Mouse (Mus musculus): ENCODE results near the gene Fbxo42. TPM values are rescaled to one million over a fixed set of nuclear protein-coding genes. Genes with fewer than 3 reads are reported as not detected.
A peak's percentile ranks its signal among the peaks of the same experiment; 100 is the strongest.
"Not testable (repeated sequence)": the region's sequence is repeated elsewhere in the genome, so short reads cannot be mapped to it uniquely, and the experiment has no call there.

Fbxo42 gene
- total and polyA plus RNA-seq, 3 experiments, result 11.2 to 260 (median 23.1) TPM

DNA sequence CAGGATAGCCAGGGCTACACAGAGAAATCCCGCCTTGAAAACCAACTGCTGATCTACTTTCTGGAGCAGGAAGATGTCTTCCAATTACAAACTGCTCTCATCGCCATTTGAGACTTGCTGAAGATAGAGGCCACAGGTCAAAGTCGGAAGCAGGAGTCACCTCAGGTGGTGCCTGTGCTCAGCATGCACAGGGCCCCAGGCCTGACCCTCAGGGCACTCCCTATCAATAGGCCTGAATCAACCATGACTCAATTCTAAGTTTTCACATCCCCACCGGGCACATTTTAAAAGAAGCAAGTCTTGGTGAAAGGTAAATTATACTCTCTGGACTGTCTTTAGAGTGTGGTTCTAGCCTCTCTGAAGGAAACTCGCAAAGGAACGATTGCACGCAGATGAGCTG lies 11.6 kb upstream of the Fbxo42 start:
- Histone ChIP-seq H3K9ac (ENCODE audit: control insufficient read depth, low read depth, low read length, poor library complexity, severe bottlenecking) (no peak overlapping the region), H3K79me2 (ENCODE audit: control insufficient read depth, insufficient read depth, low read length, poor library complexity) (peaks cover 73% of the 10 kb centered on the region), H3K27me3 (ENCODE audit: control insufficient read depth in 1 of 2, insufficient read depth in 2 of 2, low read length in 2 of 2) (no peaks in the 10 kb centered on the region), H3K36me3 (ENCODE audit: control insufficient read depth in 1 of 2, insufficient read depth in 2 of 2, low read length in 2 of 2) (peaks cover 0 to 10% of the 10 kb centered on the region in 2 experiments), H3K4me1 (ENCODE audit: control insufficient read depth in 1 of 2, insufficient read depth in 2 of 2, low read length in 2 of 2) (peaks cover 0 to 11% of the 10 kb centered on the region in 2 experiments; a peak in 2 of 4 replicates), H3K9me3 (replicated peaks; ENCODE audit: insufficient read depth, low read length) (no peaks in the 10 kb centered on the region), H3K27ac (ENCODE audit: control insufficient read depth, low read depth, low read length) (no peak overlapping the region), H3K4me3 (ENCODE audit: control insufficient read depth in 1 of 2, insufficient read depth in 1 of 2, low read depth in 2 of 2, low read length in 2 of 2) (no peak overlapping the region)
- no peak for DNase-seq (ENCODE audit: low read depth, low spot score)
- TF ChIP-seq MAZ (IDR thresholded peaks at IDR 0.05; ENCODE audit: low read depth, low read length), result no peak
- TF ChIP-seq JUND (IDR thresholded peaks at IDR 0.05; ENCODE audit: low read depth, low read length), result no peak
- no peak for TF ChIP-seq SMC3 (IDR thresholded peaks at IDR 0.05; ENCODE audit: low read depth, low read length)
- no peak for TF ChIP-seq RAD21 (IDR thresholded peaks at IDR 0.05; ENCODE audit: low read depth, low read length)
- no peak for TF ChIP-seq MYC (IDR thresholded peaks at IDR 0.05; ENCODE audit: low read depth, low read length)
- no peak for TF ChIP-seq NELFE (IDR thresholded peaks at IDR 0.05; ENCODE audit: low read depth, low read length)
- TF ChIP-seq POLR2AphosphoS2 (IDR thresholded peaks at IDR 0.05; ENCODE audit: low read length), result no peak
- TF ChIP-seq CHD2 (IDR thresholded peaks at IDR 0.05; ENCODE audit: low read length), result no peak
- TF ChIP-seq GABPA (IDR thresholded peaks at IDR 0.05; ENCODE audit: low read depth, low read length), result no peak
- no peak for TF ChIP-seq TAL1 (IDR thresholded peaks at IDR 0.05; ENCODE audit: low read length)
- no peak for TF ChIP-seq BHLHE40 (IDR thresholded peaks at IDR 0.05; ENCODE audit: borderline replicate concordance, low read depth, low read length)
- TF ChIP-seq KAT2A (conservative IDR thresholded peaks at IDR 0.05; ENCODE audit: low read depth, low read length), result no peak
- TF ChIP-seq ETS1 (IDR thresholded peaks at IDR 0.05; ENCODE audit: low read depth, low read length), result no peak
- TF ChIP-seq SIN3A (IDR thresholded peaks at IDR 0.05; ENCODE audit: low read length), result no peak
- no peak for TF ChIP-seq POLR2AphosphoS5 (IDR thresholded peaks at IDR 0.05; ENCODE audit: borderline replicate concordance, low read depth, low read length)
- no peak for TF ChIP-seq HCFC1 (IDR thresholded peaks at IDR 0.05; ENCODE audit: low read depth, low read length)
- no peak for TF ChIP-seq MYB (IDR thresholded peaks at IDR 0.05; ENCODE audit: low read depth, low read length)
- no peak for TF ChIP-seq MAFK (IDR thresholded peaks at IDR 0.05; ENCODE audit: borderline replicate concordance, low read depth, low read length)

DNA sequence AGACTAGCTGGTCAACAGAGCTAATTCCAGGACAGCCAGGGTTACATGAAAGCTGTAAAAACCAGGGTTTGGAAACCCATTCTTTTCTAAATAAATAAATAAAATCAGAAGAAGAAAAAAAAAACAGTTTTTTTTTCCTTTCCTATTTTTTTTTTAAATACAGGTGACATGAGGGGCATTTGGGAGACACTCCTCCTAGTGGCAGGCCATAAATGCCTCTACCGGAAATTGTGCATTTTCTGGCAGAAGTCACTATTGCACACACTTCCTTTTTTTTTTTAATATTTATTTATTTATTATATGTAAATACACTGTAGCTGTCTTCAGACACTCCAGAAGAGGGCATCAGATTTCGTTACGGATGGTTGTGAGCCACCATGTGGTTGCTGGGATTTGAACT lies 10.0 kb upstream of the Fbxo42 start:
- H3K4me1 ChIP-seq (ENCODE audit: control insufficient read depth in 1 of 2, insufficient read depth in 2 of 2, low read length in 2 of 2), result peaks cover 0 to 14% of the 10 kb centered on the region in 2 experiments; a peak in 2 of 4 replicates
- not testable (repeated sequence) for H3K27me3 ChIP-seq (ENCODE audit: control insufficient read depth in 1 of 2, insufficient read depth in 2 of 2, low read length in 2 of 2); H3K9me3 ChIP-seq (replicated peaks; ENCODE audit: insufficient read depth, low read length); H3K36me3 ChIP-seq (ENCODE audit: control insufficient read depth in 1 of 2, insufficient read depth in 2 of 2, low read length in 2 of 2); H3K27ac ChIP-seq (ENCODE audit: control insufficient read depth, low read depth, low read length); H3K9ac ChIP-seq (ENCODE audit: control insufficient read depth, low read depth, low read length, poor library complexity, severe bottlenecking)
- peak; percentile 52 for TF ChIP-seq ZNF384 (IDR thresholded peaks at IDR 0.05; ENCODE audit: low read depth, low read length)
- peaks cover 58% of the 10 kb centered on the region for H3K79me2 ChIP-seq (ENCODE audit: control insufficient read depth, insufficient read depth, low read length, poor library complexity)
- DNase-seq (ENCODE audit: low read depth, low spot score), result peak; percentile 40
- H3K4me3 ChIP-seq (ENCODE audit: control insufficient read depth in 1 of 2, insufficient read depth in 1 of 2, low read depth in 2 of 2, low read length in 2 of 2), result peak overlapping the region in 1 of 2 experiments; percentile 94; a peak in 1 of 4 replicates
